Mouse (Mus musculus) embryonic facial prominence, embryonic 11.5 days (tissue): ENCODE data around the gene Klf9. TPM values are rescaled to one million over a fixed set of nuclear protein-coding genes. Genes with fewer than 3 reads are reported as not detected.

Experiments used
- ATAC-seq: fragments of 200-750 bp; cut with Nextera tagmentation; replicated peaks from 2 replicates; pipeline ENCODE4 v1.8.0; 2017; ENCODE audit warnings: low read depth; ENCODE audit not compliant: insufficient number of reproducible peaks, low FRiP score, low TSS enrichment
- DNase-seq: peaks from one replicate; pipeline ENCODE4 v3.0.0-alpha.2; 2015; ENCODE audit warnings: low spot score
- H3K27ac ChIP-seq: fragments of 300-500 bp; sonication (generic); replicated peaks from 2 replicates; pipeline ENCODE4 v1.5.1; 2014; ENCODE audit warnings: mild to moderate bottlenecking, low read depth, low read length, control low read depth
- H3K27me3 ChIP-seq: fragments of 300-500 bp; sonication (generic); 2 replicates; pipeline ENCODE4 v1.6.1; 2014; ENCODE audit warnings: mild to moderate bottlenecking, low read length, moderate library complexity, mixed read lengths; ENCODE audit not compliant: control insufficient read depth, insufficient read depth
- H3K36me3 ChIP-seq: fragments of 300-500 bp; sonication (generic); replicated peaks from 2 replicates; pipeline ENCODE4 v1.6.1; 2014; ENCODE audit warnings: low read depth, mild to moderate bottlenecking, low read length, moderate library complexity, mixed read lengths; ENCODE audit not compliant: control insufficient read depth, insufficient read depth
- H3K4me1 ChIP-seq: fragments of 300-500 bp; sonication (generic); 2 replicates; pipeline ENCODE4 v1.6.1; 2014; ENCODE audit warnings: low read length, mixed read lengths; ENCODE audit not compliant: control insufficient read depth, insufficient read depth
- H3K4me2 ChIP-seq: fragments of 300-500 bp; sonication (generic); 2 replicates; pipeline ENCODE4 v1.6.1; 2014; ENCODE audit warnings: low read depth, mild to moderate bottlenecking, control low read depth, low read length, moderate library complexity
- H3K4me3 ChIP-seq: fragments of 300-500 bp; sonication (generic); 2 replicates; pipeline ENCODE4 v1.5.1; 2014; ENCODE audit warnings: low read depth, low read length, control low read depth
- H3K9ac ChIP-seq: fragments of 300-500 bp; sonication (generic); replicated peaks from 2 replicates; pipeline ENCODE4 v1.6.1; 2014; ENCODE audit warnings: mild to moderate bottlenecking, control low read depth, low read length
- H3K9me3 ChIP-seq: fragments of 300-500 bp; sonication (generic); replicated peaks from 2 replicates; pipeline ENCODE4 v1.6.1; 2016; ENCODE audit warnings: mild to moderate bottlenecking, low read length, inconsistent platforms, mixed read lengths; ENCODE audit not compliant: control insufficient read depth
- WGBS: fragments of 180-500 bp; shearing (Covaris S2); extraction: QIAGEN DNeasy Blood & Tissue Kit; methylation state at CpG from one replicate; pipeline ENCODE4 v1.1.7; 2014; 5-methylcytosine and 5-hydroxymethylcytosine counted together
- polyA plus RNA-seq: library from polyadenylated mRNA; unstranded; fragments of >200 nt; fragmentation: Nextera tagmentation; extraction: Ambion mirVana; gene quantifications from 2 replicates; pipeline ENCODE4 v1.2.1, GENCODE M21; 2014

The Klf9 gene
- polyA plus RNA-seq, 1 experiment from 2014 or later: 0.81 TPM

- Histone ChIP-seq H3K27me3 (no peaks in the 10 kb centered on the region), H3K27ac (no peak overlapping the region), H3K9ac (no peak overlapping the region), H3K36me3 (no peaks in the 10 kb centered on the region), H3K9me3 (no peaks in the 10 kb centered on the region), H3K4me2 (no peak overlapping the region), H3K4me1 (no peaks in the 10 kb centered on the region), H3K4me3 (no peak overlapping the region)
- WGBS: 58% methylated on average over 6 of the region's 6 CpGs
- ATAC-seq (peak; percentile 65; the same call in 1 of the 2 replicates), DNase-seq (peak; percentile 41)
Observed at GRCm38 (mm10) chr19:23162877-23163276, 21.9 kb downstream of the Klf9 start.

- H3K9ac ChIP-seq: no peak overlapping the region
- H3K9me3 ChIP-seq: no peaks in the 10 kb centered on the region
- H3K4me2 ChIP-seq: no peak overlapping the region
- H3K27ac ChIP-seq: no peak overlapping the region
- DNase-seq (no peak), ATAC-seq (no peak)
- no peaks in the 10 kb centered on the region for H3K36me3 ChIP-seq
- no peaks in the 10 kb centered on the region for H3K4me1 ChIP-seq
- WGBS: 40% methylated on average over 3 of the region's 3 CpGs
- no peak overlapping the region for H3K4me3 ChIP-seq
- no peaks in the 10 kb centered on the region for H3K27me3 ChIP-seq
Observed at GRCm38 (mm10) chr19:23163361-23163760, 22.3 kb downstream of the Klf9 start.

DNA sequence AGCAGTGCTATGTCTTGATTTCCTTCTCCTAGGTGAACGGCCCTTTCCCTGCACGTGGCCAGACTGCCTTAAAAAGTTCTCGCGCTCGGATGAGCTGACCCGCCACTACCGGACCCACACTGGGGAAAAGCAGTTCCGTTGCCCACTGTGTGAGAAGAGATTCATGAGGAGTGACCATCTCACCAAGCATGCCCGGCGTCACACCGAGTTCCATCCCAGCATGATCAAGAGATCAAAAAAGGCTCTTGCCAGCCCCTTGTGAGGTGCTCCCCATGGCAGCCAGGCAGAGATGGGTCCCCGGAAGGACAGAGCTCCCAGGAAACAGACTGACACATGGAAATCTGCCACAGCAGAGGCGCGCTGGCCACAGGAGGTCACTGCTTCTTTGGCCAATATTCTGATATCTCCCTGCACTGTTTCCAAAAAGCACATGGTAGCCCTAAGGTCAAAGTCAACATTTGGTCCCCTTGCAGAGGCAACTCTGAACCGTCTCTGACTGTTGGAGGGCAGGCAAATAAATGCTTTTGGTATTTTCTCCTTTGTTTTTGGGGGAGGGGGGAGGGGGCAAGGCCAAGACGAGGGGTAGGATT lies 23.7 kb downstream of the Klf9 start:
- 79% methylated on average over 16 of the region's 16 CpGs for WGBS
- no peak overlapping the region for H3K4me3 ChIP-seq
- no peaks in the 10 kb centered on the region for H3K4me1 ChIP-seq
- H3K36me3 ChIP-seq: no peaks in the 10 kb centered on the region
- ATAC-seq (no peak), DNase-seq (no peak)
- H3K4me2 ChIP-seq: no peak overlapping the region
- no peak overlapping the region for H3K27ac ChIP-seq
- H3K9ac ChIP-seq: no peak overlapping the region
- H3K9me3 ChIP-seq: no peaks in the 10 kb centered on the region
- no peaks in the 10 kb centered on the region for H3K27me3 ChIP-seq

DNA sequence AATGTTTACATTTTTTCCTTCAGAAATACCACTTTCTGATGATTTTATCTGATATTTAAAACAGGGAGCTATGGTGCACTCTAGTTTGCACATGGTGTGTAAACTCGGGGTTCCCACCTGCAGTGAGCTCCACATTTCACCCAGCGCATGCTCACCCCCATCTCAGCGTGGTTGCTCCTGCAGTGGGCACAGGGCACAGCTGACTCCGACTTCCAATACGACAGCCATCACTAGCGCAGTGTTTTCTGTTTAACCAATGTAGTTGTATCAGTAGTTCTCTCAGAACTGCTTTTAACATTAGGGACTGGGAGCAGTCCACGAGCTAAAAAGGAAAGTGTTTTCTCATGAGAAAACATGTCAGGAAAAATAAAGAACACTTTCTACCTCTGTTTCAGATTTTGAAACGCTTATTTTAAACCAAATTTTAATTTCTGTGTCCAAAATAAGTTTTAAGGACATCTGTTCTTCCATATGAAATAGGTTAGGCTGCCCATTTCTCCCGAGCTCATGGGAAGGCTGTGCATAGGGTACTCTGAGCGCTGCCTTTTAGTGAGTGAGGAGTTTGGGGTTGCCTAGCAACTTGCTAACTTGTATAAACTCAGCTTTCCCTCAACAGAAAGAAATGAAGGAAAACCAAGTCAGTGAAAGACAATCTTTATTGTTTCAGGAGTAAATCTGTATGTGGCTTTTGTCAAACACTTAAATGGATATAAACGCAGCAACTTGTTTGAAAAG lies 25.7 kb downstream of the Klf9 start:
- no peaks in the 10 kb centered on the region for H3K4me1 ChIP-seq
- no peak overlapping the region for H3K9ac ChIP-seq
- 77% methylated on average over 11 of the region's 11 CpGs for WGBS
- no peak overlapping the region for H3K27ac ChIP-seq
- H3K4me3 ChIP-seq: no peak overlapping the region
- H3K9me3 ChIP-seq: no peaks in the 10 kb centered on the region
- no peaks in the 10 kb centered on the region for H3K27me3 ChIP-seq
- H3K4me2 ChIP-seq: no peak overlapping the region
- no peaks in the 10 kb centered on the region for H3K36me3 ChIP-seq
- DNase-seq (peak; percentile 27), ATAC-seq (no peak)

- no peaks in the 10 kb centered on the region for H3K9me3 ChIP-seq
- DNase-seq (no peak), ATAC-seq (no peak)
- H3K4me1 ChIP-seq: no peaks in the 10 kb centered on the region
- no peaks in the 10 kb centered on the region for H3K36me3 ChIP-seq
- no peak overlapping the region for H3K4me2 ChIP-seq
- WGBS: 86% methylated on average over 5 of the region's 5 CpGs
- no peak overlapping the region for H3K9ac ChIP-seq
- no peak overlapping the region for H3K4me3 ChIP-seq
- H3K27me3 ChIP-seq: no peaks in the 10 kb centered on the region
- H3K27ac ChIP-seq: no peak overlapping the region
Observed at GRCm38 (mm10) chr19:23168899-23169658, 28.1 kb downstream of the Klf9 start.

DNA sequence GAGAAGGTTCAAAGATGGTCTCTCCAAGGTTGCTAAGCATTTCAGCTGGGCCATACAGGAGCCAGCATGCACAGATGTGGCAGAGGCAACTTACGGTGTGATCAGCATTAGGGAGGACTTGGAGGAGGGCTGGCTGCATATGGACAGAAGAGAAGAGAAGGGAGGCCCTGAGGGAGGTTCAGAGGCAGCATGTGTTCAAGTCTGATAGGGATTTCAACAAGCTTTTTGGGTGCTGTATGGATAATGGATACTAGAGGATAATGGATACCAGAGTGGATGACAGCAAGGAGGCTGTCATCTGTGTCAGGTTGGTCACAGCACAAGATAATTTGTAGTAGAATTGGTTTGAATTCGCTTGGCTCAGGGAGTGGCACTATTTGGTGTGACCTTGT lies 28.6 kb downstream of the Klf9 start:
- no peak overlapping the region for H3K4me3 ChIP-seq
- DNase-seq: no peak
- H3K9ac ChIP-seq: no peak overlapping the region
- 96% methylated on average over 2 of the region's 2 CpGs for WGBS
- ATAC-seq: no peak
- H3K4me1 ChIP-seq: no peaks in the 10 kb centered on the region
- no peaks in the 10 kb centered on the region for H3K9me3 ChIP-seq
- H3K27ac ChIP-seq: no peak overlapping the region
- no peaks in the 10 kb centered on the region for H3K36me3 ChIP-seq
- H3K27me3 ChIP-seq: no peaks in the 10 kb centered on the region
- H3K4me2 ChIP-seq: no peak overlapping the region

GRCm38 (mm10) chr19:23170476-23170875 lies 29.4 kb downstream of the Klf9 start:
- 89% methylated on average over 5 of the region's 5 CpGs for WGBS
- Histone ChIP-seq H3K9me3 (no peaks in the 10 kb centered on the region), H3K27me3 (no peaks in the 10 kb centered on the region), H3K4me1 (no peaks in the 10 kb centered on the region), H3K36me3 (no peaks in the 10 kb centered on the region), H3K4me2 (no peak overlapping the region), H3K27ac (no peak overlapping the region), H3K4me3 (no peak overlapping the region), H3K9ac (no peak overlapping the region)
- no peak for ATAC-seq
- DNase-seq: no peak

- DNase-seq (no peak), ATAC-seq (no peak)
- Histone ChIP-seq H3K4me2 (no peak overlapping the region), H3K9ac (no peak overlapping the region), H3K4me1 (no peaks in the 10 kb centered on the region), H3K4me3 (no peak overlapping the region), H3K9me3 (no peaks in the 10 kb centered on the region), H3K36me3 (no peaks in the 10 kb centered on the region), H3K27ac (no peak overlapping the region), H3K27me3 (no peaks in the 10 kb centered on the region)
- WGBS: 83% methylated on average over 2 of the region's 2 CpGs
Observed at GRCm38 (mm10) chr19:23171136-23171535, 30.1 kb downstream of the Klf9 start.
